Mouse (Mus musculus) adrenal gland, postnatal 10 days (tissue): Measurements from ENCODE around the gene Cnga2. TPM values are rescaled to one million over a fixed set of nuclear protein-coding genes. Genes with fewer than 3 reads are reported as not detected.
"Not testable (repeated sequence)": the region's sequence is repeated elsewhere in the genome, so short reads cannot be mapped to it uniquely, and the experiment has no call there.

ENCODE experiments used
- DNase-seq: peaks from one replicate; pipeline ENCODE4 v3.0.0; 2021; ENCODE audit warnings: mixed read lengths
- long read RNA-seq, 2 experiments: library from polyadenylated mRNA; stranded (forward); transcript quantifications; one replicate each; pipeline ENCODE4 v2.0.0; 2021
- total RNA-seq, 2 experiments: library from RNA; stranded (reverse); gene quantifications; 2 replicates each; pipeline ENCODE4 v1.2.3; 2021

The Cnga2 gene
- under 1 TPM; 0.09 to 0.39 TPM for total RNA-seq
- long read RNA-seq, experiment 1 = 0 reads
- long read RNA-seq, experiment 2 = 0 reads

DNA sequence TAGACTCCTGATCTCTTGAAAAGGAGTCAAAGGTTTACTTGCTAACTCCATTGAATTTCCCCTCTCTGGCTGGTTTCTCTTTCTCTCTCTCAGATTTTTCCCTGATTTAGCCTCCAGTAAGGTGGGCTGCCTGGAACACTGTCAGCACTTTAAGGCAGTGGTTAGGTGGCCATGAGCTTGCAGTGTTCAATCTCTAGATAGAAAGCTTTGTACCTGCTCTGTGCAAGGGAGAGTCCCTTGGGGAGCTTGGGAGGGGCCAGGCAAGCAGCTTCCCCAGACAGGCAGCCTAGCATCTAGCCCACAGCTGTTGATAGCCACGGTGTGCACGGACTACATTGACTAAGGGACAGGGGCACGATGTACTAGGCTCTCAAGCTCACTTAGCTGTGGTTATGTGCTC is at the start of gene Cnga2:
Gene Cnga2 (plus strand): TSS at position 301 of the 400 bp plus-strand sequence.
- DNase-seq = no peak

- peak; percentile 67 for DNase-seq
These were observed 45.0 kb upstream of the Cnga2 start for GRCm38 (mm10) chrX:71946631-71947030.

DNA sequence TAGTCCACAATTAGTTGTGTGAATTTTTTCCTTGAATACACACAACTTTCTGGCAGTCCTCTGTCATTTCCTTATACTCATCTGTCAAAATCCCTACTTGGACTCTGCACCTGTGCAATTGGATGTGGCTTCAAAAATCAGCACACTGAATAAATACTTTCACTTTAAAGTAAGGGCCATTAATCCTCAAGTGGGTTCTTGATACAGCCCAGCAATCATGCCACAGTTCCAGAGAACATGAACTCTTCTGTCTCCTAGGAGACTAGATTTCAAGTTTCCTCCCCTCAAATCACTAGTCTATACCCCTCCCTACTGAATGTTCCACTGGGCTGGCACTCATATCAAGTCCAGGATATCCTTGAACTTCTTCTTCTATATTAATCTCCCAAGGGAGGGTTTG is 33.3 kb upstream of the Cnga2 start:
- no peak for DNase-seq

GRCm38 (mm10) chrX:71962073-71963051 is 29.3 kb upstream of the Cnga2 start, which contains the start of gene Prrg3:
TSS of gene Prrg3 (plus strand) at chrX:71962624.
- DNase-seq = peak; percentile 69

GRCm38 (mm10) chrX:71963275-71963912 is 28.3 kb upstream of the Cnga2 start:
- no peak for DNase-seq

DNA sequence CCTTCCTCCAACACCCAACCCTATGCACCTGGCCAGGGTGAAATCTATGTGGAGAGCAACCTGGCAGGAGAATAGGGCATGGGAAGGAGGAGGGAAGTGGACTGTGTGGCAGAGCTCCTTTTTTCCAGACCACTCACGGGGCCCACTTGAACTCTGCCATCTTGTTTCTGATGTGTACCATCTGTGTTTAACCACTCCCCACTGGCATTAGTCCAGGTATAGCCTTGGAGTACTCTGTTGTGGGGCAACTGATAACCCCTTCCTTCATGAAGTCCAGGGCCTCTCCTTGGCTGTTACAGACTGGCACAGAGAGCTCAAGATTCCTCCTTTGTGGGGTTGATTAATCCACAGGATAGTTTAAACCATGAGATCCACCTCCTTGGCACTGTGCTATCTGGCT is 23.4 kb upstream of the Cnga2 start:
- no peak for DNase-seq

DNA sequence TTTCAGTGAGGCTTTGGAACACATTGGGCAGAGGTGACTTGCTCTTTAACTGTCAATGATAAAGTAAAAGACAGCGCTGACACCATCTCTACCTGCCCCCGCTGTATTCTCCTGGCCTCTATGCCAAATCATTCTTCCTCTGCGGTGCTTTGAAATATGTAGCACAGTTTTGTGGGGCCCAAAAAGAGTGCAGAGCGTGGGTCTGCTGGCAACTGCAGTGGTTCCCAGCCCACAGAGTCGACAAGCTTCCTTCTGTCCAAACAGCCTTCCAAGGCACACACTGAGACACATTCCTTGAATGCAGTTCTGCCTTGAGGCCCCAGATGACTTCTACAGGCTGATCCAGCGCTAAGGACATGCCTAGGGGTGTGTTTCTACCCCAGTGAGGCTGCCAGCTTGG is 22.8 kb upstream of the Cnga2 start:
- DNase-seq = no peak

GRCm38 (mm10) chrX:71971325-71971724 is 20.3 kb upstream of the Cnga2 start:
- DNase-seq = no peak

DNA sequence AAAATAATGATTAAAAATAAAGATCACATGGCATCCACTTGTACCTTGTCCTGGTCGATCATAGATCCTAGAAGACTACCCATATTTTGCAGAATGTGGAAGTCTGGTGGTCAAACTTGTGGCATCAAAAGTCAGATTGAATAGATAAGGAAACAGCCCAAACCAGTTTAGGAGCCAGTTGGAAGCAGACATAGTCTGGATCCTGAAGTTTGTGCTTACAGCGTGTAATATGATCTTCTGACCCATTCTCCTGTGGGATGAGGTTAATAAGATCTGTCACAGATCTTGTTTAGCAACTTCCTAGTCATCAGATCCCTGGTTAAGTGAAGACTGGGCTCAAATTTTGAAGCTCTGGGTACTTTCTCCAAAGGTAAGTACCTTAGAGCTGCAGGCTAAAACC is 19.0 kb upstream of the Cnga2 start, which contains the start of gene Fate1:
Gene Fate1 (plus strand): TSS at position 301 of the 400 bp plus-strand sequence.
- DNase-seq = no peak

GRCm38 (mm10) chrX:71977681-71978080 is 14.0 kb upstream of the Cnga2 start:
- DNase-seq = not testable (repeated sequence)

GRCm38 (mm10) chrX:71980443-71980842 is 11.2 kb upstream of the Cnga2 start:
- peak; percentile 14 for DNase-seq

- DNase-seq = peak; percentile 8
These were observed 10.3 kb upstream of the Cnga2 start for GRCm38 (mm10) chrX:71981322-71981721.

DNA sequence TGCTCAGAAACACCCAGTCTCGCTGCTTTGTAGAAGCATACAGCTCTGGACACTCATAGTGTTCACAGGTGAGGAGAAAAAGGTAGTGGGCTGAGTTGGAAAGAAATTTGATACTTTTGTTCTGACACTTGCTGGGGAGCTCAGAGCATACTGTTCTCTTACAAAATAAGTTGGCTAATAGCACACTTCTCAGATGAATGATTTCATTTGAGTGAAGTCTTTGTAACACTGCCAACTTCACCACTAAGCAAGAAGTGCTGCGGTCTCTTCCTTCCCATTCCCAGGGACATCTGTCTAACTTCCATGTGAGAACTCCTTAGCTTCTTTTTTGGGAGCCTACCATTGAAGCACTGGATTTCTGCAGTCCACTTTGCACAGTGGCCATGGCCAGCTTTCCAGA is 8.4 kb upstream of the Cnga2 start:
- DNase-seq = no peak

GRCm38 (mm10) chrX:71983775-71984174 is 7.9 kb upstream of the Cnga2 start:
- DNase-seq = peak; percentile 29

DNA sequence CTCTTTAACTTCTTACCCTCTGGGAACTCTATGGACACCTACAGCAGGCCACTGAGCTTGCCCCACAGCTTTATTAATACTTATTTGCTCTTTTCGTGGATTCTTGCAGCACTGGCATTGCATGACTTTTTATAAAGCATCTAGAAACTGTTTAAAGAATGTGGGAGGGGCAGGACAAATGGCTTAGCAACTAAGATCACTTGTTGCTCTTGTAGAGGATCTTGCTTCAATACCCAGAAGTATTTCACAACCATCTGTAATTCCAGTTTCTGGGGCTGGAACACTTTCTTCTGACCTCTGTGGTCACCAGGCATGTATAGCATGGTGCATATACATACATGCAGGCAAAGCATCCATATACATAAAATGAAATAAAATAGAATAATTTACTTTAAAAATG is 4.3 kb downstream of the Cnga2 start:
- DNase-seq = no peak

DNA sequence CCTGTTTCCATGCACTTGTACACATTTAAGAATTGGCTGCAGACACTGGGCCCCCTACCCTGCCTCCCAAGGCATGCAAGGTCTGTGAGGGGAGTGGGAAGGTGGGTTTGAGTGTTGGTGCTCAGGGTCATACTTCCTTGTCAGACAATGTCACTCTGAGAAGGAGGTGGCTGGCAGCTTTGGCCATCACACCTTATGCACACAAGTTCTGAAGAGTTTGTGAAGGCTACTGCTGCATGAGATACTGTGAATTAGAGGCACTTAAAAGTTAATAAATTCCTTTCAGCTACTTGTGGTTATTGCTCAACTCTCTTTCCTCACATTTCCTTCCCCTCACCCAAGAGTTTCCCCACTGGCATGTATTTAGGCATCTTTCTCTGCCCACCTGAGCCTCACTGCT is 18.3 kb downstream of the Cnga2 start:
- DNase-seq = no peak

DNA sequence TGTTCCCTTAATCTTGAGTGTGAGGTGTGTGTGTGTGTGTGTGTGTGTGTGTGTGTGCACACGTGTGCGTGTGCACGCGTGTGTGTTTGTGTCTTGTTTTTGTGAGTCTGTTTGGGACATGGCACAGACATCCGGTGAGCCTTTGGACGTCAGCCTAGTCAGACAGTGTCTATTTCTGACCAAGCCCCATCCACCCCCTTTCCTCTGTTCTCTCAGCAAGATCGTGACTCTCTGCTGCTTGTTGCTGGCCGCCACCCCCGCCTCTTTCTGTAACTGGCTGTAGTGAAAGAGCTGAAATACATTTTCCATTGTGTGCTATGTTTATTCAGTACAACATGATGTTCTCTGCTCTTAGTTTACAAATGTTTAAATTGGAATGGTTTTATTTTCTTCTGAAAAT is 20.6 kb downstream of the Cnga2 start:
- peak; percentile 13 for DNase-seq

- peak; percentile 53 for DNase-seq
These were observed 21.2 kb downstream of the Cnga2 start for GRCm38 (mm10) chrX:72012804-72013203.

DNA sequence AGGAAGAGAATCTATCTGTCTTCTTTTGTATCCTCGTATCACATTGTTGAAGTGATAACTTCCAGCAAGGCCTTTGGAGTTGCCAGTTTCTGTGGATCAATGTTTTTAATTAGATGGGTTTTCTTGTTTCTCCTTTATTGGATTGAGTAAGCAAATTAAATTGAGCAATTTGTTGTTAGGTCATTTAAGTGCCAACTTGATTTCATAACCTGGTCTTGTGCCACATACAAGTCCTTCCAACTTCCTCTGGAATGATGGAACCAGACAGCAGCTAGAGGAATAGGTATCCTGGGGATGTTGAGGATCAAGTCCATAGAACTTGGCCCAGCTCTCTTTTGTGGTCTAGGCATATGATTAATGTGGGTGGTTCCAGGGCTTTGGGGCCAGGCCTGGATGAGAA is 30.6 kb downstream of the Cnga2 start:
- DNase-seq = no peak

DNA sequence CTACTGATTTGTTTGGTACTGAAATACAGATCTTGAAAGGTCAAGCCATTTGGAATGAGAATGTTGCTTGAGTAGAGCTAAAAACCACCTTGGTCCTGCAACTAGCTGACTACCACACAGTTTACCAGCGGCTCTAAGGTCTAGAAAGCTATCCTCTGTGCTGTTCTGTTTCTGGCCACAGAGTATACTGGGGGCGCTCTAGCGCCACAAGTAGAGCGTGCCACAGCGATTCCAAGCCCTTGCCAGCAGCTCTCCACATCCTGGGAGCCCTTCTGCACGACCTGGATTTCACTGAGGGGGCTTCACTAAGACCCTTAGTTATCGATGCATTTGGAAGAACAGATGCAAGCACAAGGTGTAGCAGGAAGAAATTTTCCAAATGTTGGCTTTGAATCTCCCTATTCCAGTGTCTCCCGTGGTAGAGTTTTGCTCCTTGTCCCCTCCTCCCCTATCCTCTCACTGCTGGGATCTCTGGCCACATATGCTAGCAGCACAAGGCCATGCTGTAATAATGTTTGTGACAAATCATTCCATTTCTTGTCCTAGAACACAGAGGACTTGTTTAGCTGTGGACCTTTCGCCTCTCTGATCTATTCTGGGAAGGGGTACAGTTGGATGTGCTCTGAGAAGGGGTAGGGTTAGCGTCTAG is 31.2 kb downstream of the Cnga2 start:
- peak; percentile 38 for DNase-seq

DNA sequence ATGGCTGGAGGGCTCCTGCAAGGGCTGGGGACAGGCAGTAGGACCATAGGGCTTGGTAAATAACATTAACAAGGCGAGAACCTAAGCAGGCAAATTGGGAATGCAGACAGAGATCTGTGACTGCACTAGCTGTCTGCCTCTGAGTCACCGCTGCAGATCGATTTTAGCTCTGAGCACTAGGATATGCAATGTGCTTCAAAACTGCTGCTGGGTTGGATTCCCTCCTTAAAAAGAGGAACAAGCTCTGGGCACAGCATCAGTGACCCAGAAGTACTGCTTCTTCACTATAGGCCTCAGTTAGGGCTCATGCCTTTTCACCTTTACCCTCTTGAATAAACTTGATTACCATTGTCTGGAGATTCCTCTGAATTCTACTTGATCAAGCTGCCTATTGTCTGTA is 31.9 kb downstream of the Cnga2 start:
- no peak for DNase-seq

DNA sequence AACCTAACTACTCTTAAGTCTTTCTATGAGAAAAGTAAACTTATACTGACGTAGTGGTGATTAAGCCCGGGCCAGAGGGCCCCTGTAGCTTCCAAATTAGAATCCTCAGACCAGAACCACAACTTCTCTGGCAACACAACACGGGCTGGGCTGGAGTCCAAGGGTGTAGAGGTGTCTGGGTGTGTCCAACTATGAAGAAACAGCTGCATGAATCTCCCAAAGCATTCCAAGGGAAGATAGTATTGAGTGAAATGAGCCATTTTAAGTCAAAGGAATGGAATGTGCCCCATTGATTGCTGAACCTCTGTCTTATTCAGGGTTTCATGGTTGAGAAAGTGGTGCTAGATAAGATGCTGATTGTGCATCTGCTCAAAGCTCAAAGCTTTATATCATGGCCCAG is 52.4 kb downstream of the Cnga2 start:
- DNase-seq = no peak

DNA sequence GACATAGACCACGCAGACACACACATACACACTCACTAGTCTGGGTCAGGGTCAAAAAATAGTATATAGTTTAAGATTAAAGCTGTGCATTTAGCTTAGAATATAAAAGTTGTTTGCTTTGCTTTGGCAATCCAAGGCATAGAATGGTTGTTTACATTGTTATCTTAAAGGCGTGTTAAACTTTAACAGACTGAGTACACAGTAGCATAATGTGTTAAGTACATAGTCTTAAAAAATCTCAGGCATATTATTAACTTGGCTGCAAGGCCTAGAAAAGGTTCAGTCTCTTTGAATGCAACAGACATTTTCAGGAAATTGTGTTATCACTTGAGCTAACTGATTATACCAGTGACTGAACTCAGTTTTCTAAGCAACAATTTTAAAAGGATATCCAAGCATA is 56.3 kb downstream of the Cnga2 start:
- DNase-seq = no peak
